Mouse (Mus musculus) C2C12 (cell line): ENCODE measurements around the gene Copa.

Experiments used
- CTCF ChIP-seq: IDR thresholded peaks from one replicate; pipeline ENCODE4 v1.5.1; 2011; ENCODE audit not compliant: control insufficient read depth, insufficient read depth, insufficient read length
- MAX ChIP-seq: IDR thresholded peaks from one replicate; pipeline ENCODE4 v1.6.1; 2011; ENCODE audit warnings: mild to moderate bottlenecking, control low read depth

DNA sequence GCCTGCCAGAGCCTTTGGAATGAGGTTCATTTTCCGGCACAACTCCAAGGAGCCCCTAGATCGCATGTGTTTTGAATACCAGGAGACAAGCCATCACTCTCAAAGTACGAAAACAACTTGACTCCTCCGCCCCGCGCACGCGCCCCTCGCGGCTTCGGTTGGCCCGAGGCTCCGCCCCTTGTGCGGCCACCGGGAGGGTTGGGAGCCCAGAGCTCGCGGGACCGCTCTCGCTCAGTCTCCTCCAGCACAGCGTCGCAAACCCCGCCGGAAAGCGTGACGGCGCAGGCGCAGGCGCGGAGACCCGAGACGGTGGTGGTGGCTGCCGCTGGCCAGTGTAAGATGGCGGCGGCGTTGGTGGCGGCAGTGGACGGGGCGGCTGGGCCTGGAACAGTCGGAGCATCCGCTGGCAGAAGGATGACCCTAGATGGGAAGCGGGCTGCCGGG, 65.5 kb downstream of the Copa start, which contains the start of gene Dcaf8:
- no peak for TF ChIP-seq CTCF
- TF ChIP-seq MAX, result peak; percentile 67
